Mouse (Mus musculus): ENCODE measurements at regions not wholly inside any gene's neighbourhood (a gene's known extent, or its start where the extent isn't known, plus 50 kb on each side); places are given as distances from the start of the nearest gene placed in this dataset.

- TF ChIP-seq CTCF (IDR thresholded peaks at IDR 0.05; ENCODE audit: low read depth) (no peak), EP300 (optimal IDR thresholded peaks at IDR 0.05) (no peak)
Measured at GRCm38 (mm10) chr12:13706510-13706909, 437.6 kb downstream of the Nbas start.
